Mouse (Mus musculus): Measurements from ENCODE around the gene Notch2.

DNA sequence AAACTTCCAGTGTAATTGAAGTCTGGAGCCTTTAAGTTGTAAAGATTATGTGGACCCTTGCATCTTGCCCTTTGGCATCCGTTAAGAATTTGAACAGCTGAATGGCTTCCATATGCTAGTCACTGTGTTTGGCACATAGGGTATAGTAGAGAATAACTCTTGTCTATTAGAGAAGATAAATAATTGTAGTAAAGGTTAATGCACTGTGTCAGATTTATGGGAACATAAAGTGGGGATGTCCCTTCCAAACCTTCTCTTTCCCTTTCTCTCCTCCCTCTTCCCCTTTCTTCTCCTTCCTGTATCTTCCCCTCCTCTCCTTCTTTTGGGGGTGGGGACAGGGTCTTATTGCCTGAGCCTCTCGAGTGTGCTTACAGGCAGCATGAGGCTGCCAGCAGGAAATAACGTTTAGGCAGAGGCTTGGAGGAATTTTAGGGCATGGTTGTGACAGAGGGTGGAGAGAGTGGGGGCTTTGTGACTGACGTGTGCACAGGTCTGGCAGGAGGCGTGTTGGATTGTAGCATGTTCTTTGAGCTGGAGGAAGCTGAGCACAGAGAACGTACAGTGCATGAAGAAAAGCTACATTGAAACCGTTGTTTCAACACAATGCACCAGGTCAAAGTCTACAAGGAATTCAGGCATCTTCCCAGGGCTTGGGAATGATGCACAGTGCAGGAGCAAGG lies 47.8 kb downstream of the Notch2 start:
- no peak for TF ChIP-seq CTCF (IDR thresholded peaks at IDR 0.05; ENCODE audit: control insufficient read depth, insufficient read depth, low read length)
- no peak for TF ChIP-seq POLR2A (IDR thresholded peaks at IDR 0.05; ENCODE audit: borderline replicate concordance, control insufficient read depth, low read depth, low read length)

All from bone marrow, adult 2 months (tissue).